Mouse (Mus musculus): ENCODE results near the gene Urod. TPM values are rescaled to one million over a fixed set of nuclear protein-coding genes. Genes with fewer than 3 reads are reported as not detected.

Gene Urod
- polyA plus RNA-seq (2014; fragmentation: Illumina TruSeq; extraction: RNeasy Lipid Tissue Mini Kit (QIAGEN cat#74804)), result 7.2 TPM

GRCm38 (mm10) chr4:116993672-116994621, at the start of gene Urod:
Gene Urod, minus strand, starts transcription at chr4:116994413.

GRCm38 (mm10) chr4:117019206-117020134, 25.3 kb upstream of the Urod start, which contains the start of gene Eif2b3:
Gene Eif2b3, plus strand, starts transcription at chr4:117019402.

GRCm38 (mm10) chr4:116995131-116995797, 1.1 kb upstream of the Urod start, which contains the start of gene Hectd3:
Gene Hectd3, plus strand, starts transcription at chr4:116995317.

Other genes with a start within 250 kb of the Urod start
- gene Toe1, start 186.8 kb downstream of the Urod start, polyA plus RNA-seq (2014; fragmentation: Illumina TruSeq; extraction: RNeasy Lipid Tissue Mini Kit (QIAGEN cat#74804)), result 6.5 TPM
- 0.83 TPM for gene Mutyh, start 186.7 kb downstream of the Urod start, polyA plus RNA-seq (2014; fragmentation: Illumina TruSeq; extraction: RNeasy Lipid Tissue Mini Kit (QIAGEN cat#74804))
- gene Hpdl, start 172.7 kb downstream of the Urod start, polyA plus RNA-seq (2014; fragmentation: Illumina TruSeq; extraction: RNeasy Lipid Tissue Mini Kit (QIAGEN cat#74804)), result 0.26 TPM
- gene Zswim5, start 117.0 kb downstream of the Urod start, polyA plus RNA-seq (2014; fragmentation: Illumina TruSeq; extraction: RNeasy Lipid Tissue Mini Kit (QIAGEN cat#74804)), result 3.1 TPM
- gene Hectd3, start 904 bp upstream of the Urod start, polyA plus RNA-seq (2014; fragmentation: Illumina TruSeq; extraction: RNeasy Lipid Tissue Mini Kit (QIAGEN cat#74804)), result 3.3 TPM
- 23.5 TPM for gene Eif2b3, start 25.0 kb upstream of the Urod start, polyA plus RNA-seq (2014; fragmentation: Illumina TruSeq; extraction: RNeasy Lipid Tissue Mini Kit (QIAGEN cat#74804))
- gene Ptch2, start 101.7 kb upstream of the Urod start, polyA plus RNA-seq (2014; fragmentation: Illumina TruSeq; extraction: RNeasy Lipid Tissue Mini Kit (QIAGEN cat#74804)), result not detected
- 0.54 TPM for gene Btbd19, start 131.3 kb upstream of the Urod start, polyA plus RNA-seq (2014; fragmentation: Illumina TruSeq; extraction: RNeasy Lipid Tissue Mini Kit (QIAGEN cat#74804))
- gene Tctex1d4, start 132.4 kb upstream of the Urod start, polyA plus RNA-seq (2014; fragmentation: Illumina TruSeq; extraction: RNeasy Lipid Tissue Mini Kit (QIAGEN cat#74804)), result not detected
- gene Plk3, start 139.6 kb upstream of the Urod start, polyA plus RNA-seq (2014; fragmentation: Illumina TruSeq; extraction: RNeasy Lipid Tissue Mini Kit (QIAGEN cat#74804)), result not detected
- gene Rps8, start 161.8 kb upstream of the Urod start, polyA plus RNA-seq (2014; fragmentation: Illumina TruSeq; extraction: RNeasy Lipid Tissue Mini Kit (QIAGEN cat#74804)), result 110 TPM
- 10.0 TPM for gene Kif2c, start 188.2 kb upstream of the Urod start, polyA plus RNA-seq (2014; fragmentation: Illumina TruSeq; extraction: RNeasy Lipid Tissue Mini Kit (QIAGEN cat#74804))